ENCODE assay signal across 8 mouse cellular contexts in genomic region chr19:32595131-32595505, GRCm38 (mm10). TPM values are rescaled to one million over a fixed set of nuclear protein-coding genes. Genes with fewer than 3 reads are reported as not detected.
DNase-seq lines count a peak whose midpoint lies in the region; ATAC-seq and TF ChIP-seq lines count a peak whose summit lies in the region.

No protein-coding gene starts in this region.

- no peaks in the 10 kb centered on the region for H3K36me3 ChIP-seq in lung, embryonic 14.5 days (ENCODE audit: insufficient read depth)
- H3K36me3 ChIP-seq in limb, embryonic 13.5 days = no peaks in the 10 kb centered on the region

- H3K9ac ChIP-seq in lung, embryonic 14.5 days = peak overlapping the region; percentile 56
- H3K9ac ChIP-seq in limb, embryonic 13.5 days = peak overlapping the region; percentile 85

- no peaks in the 10 kb centered on the region for H3K9me3 ChIP-seq in lung, embryonic 14.5 days (ENCODE audit: low read depth, low read length)
- H3K9me3 ChIP-seq in limb, embryonic 13.5 days = no peaks in the 10 kb centered on the region

- TF ChIP-seq CTCF in lung, embryonic 14.5 days (IDR thresholded peaks at IDR 0.05; ENCODE audit: low read depth) = no peak
- no peak for TF ChIP-seq CTCF in embryonic fibroblast, embryonic 13.5 days (IDR thresholded peaks at IDR 0.05; ENCODE audit: borderline replicate concordance, insufficient read depth, low read length)
- TF ChIP-seq CTCF in olfactory bulb, adult 2 months (IDR thresholded peaks at IDR 0.05; ENCODE audit: insufficient read depth, low read depth, low read length) = no peak

- ATAC-seq in lung, embryonic 14.5 days (ENCODE audit: insufficient read depth) = no peak
- ATAC-seq in limb, embryonic 13.5 days (ENCODE audit: low FRiP score, low read depth) = peak; percentile 9; the same call in 1 of the 2 replicates

- TF ChIP-seq POLR2A in embryonic fibroblast, embryonic 13.5 days (IDR thresholded peaks at IDR 0.05; ENCODE audit: low read depth, low read length) = no peak
- no peak for TF ChIP-seq POLR2A in olfactory bulb, adult 2 months (IDR thresholded peaks at IDR 0.05; ENCODE audit: insufficient read depth, low read depth, low read length)

- DNase-seq in lung, embryonic 14.5 days = no peak
- no peak for DNase-seq in lung, postnatal 4 days
- DNase-seq in frontal cortex, adult 2 months (ENCODE audit: extremely low spot score in 1 of 2, low spot score in 1 of 2) = no peak
- no peak for DNase-seq in spleen, postnatal 10 days (ENCODE audit: low spot score in 2 of 2)
- no peak for DNase-seq in layer of hippocampus, postnatal 14 days (ENCODE audit: low spot score in 2 of 2)

- WGBS in lung, embryonic 14.5 days = 16% methylated on average over 8 of the region's 8 CpGs
- 14% methylated on average over 8 of the region's 8 CpGs for WGBS in limb, embryonic 13.5 days
- WGBS in olfactory bulb, adult 2 months = 34% methylated on average over 8 of the region's 8 CpGs

- H3K27ac ChIP-seq in lung, embryonic 14.5 days (ENCODE audit: low read depth) = no peak overlapping the region
- H3K27ac ChIP-seq in embryonic fibroblast, embryonic 13.5 days (ENCODE audit: insufficient read depth, low read length) = no peak overlapping the region
- peak overlapping the region; percentile 81; the same call in 1 of the 2 replicates for H3K27ac ChIP-seq in limb, embryonic 13.5 days
- H3K27ac ChIP-seq in olfactory bulb, adult 2 months (ENCODE audit: insufficient read depth, low read depth, low read length) = no peak overlapping the region

- H3K27me3 ChIP-seq in lung, embryonic 14.5 days (ENCODE audit: insufficient read depth, low read length) = peaks cover 13% of the 10 kb centered on the region; the same call in 1 of the 2 replicates
- peaks cover 18% of the 10 kb centered on the region for H3K27me3 ChIP-seq in limb, embryonic 13.5 days

- H3K4me3 ChIP-seq in lung, embryonic 14.5 days (ENCODE audit: low read depth, low read length) = peak overlapping the region; percentile 55
- peak overlapping the region; percentile 75 for H3K4me3 ChIP-seq in embryonic fibroblast, embryonic 13.5 days (ENCODE audit: insufficient read depth, low read length)
- peak overlapping the region; percentile 68 for H3K4me3 ChIP-seq in limb, embryonic 13.5 days
- H3K4me3 ChIP-seq in olfactory bulb, adult 2 months (ENCODE audit: insufficient read depth, low read depth, low read length) = peak overlapping the region; percentile 49

- H3K4me2 ChIP-seq in lung, embryonic 14.5 days = peak overlapping the region; percentile 86
- peak overlapping the region; percentile 72 for H3K4me2 ChIP-seq in limb, embryonic 13.5 days (replicated peaks)

- no peaks in the 10 kb centered on the region for H3K4me1 ChIP-seq in lung, embryonic 14.5 days (ENCODE audit: insufficient read depth)
- H3K4me1 ChIP-seq in embryonic fibroblast, embryonic 13.5 days (ENCODE audit: control insufficient read depth, insufficient read depth, low read length) = no peaks in the 10 kb centered on the region; the same call in 1 of the 2 replicates
- H3K4me1 ChIP-seq in limb, embryonic 13.5 days = peaks cover 15% of the 10 kb centered on the region
- H3K4me1 ChIP-seq in olfactory bulb, adult 2 months (ENCODE audit: control insufficient read depth, insufficient read depth, low read length) = peaks cover 9% of the 10 kb centered on the region

RNA-seq across cellular contexts. Expression of gene Papss2, which starts 0.5 kb away (rescaled TPM):
- polyA plus RNA-seq in lung, embryonic 14.5 days (2014; fragmentation: Nextera tagmentation; extraction: Ambion mirVana) = 3.4 and 3.7 TPM in 2 replicates
- polyA plus RNA-seq in embryonic fibroblast, embryonic 13.5 days (2011; ENCODE audit: insufficient read length, low read depth, missing spikeins) = 24.5 and 25.2 TPM in 2 replicates
- 48.0 and 49.1 TPM in 2 replicates for polyA plus RNA-seq in limb, embryonic 13.5 days (2015; fragmentation: Nextera tagmentation; extraction: Ambion mirVana)
- polyA plus RNA-seq in olfactory bulb, adult 2 months (2012; ENCODE audit: insufficient read depth, insufficient read length, low replicate concordance, missing spikeins) = not detected in 2 replicates
- polyA plus RNA-seq in frontal cortex, adult 2 months (2012; rRNA removed) = 9.6 and 10.0 TPM in 2 replicates
- 1 to 10 TPM; 7.3 to 8.4 TPM for total RNA-seq in layer of hippocampus, postnatal 14 days (2021)
